Mouse (Mus musculus): ENCODE results near the gene Camta1.

Gene Camta1

GRCm38 (mm10) chr4:151104147-151104546 lies 757.5 kb downstream of the Camta1 start:
- DNase-seq = no peak

GRCm38 (mm10) chr4:151103646-151104045 lies 758.0 kb downstream of the Camta1 start:
- DNase-seq = no peak

GRCm38 (mm10) chr4:151097104-151097438 lies 764.6 kb downstream of the Camta1 start:
- no peak for DNase-seq

GRCm38 (mm10) chr4:151096334-151097103 lies 765.2 kb downstream of the Camta1 start:
- DNase-seq = no peak

GRCm38 (mm10) chr4:151095207-151095606 lies 766.5 kb downstream of the Camta1 start:
- peak in 1 of 2 experiments; percentile 8 for DNase-seq

- DNase-seq = no peak
These were observed 772.4 kb downstream of the Camta1 start, which contains the start of gene Gm13090 for GRCm38 (mm10) chr4:151089270-151089669. TSS of gene Gm13090 (plus strand) at chr4:151089570.

GRCm38 (mm10) chr4:151088819-151089218 lies 772.9 kb downstream of the Camta1 start:
- DNase-seq = no peak

- no peak for DNase-seq
These were observed 774.3 kb downstream of the Camta1 start for GRCm38 (mm10) chr4:151087358-151087757.

- DNase-seq = no peak
These were observed 778.6 kb downstream of the Camta1 start for GRCm38 (mm10) chr4:151083027-151083426.

GRCm38 (mm10) chr4:151081977-151082376 lies 779.7 kb downstream of the Camta1 start:
- DNase-seq = no peak

GRCm38 (mm10) chr4:151081355-151081754 lies 780.3 kb downstream of the Camta1 start:
- DNase-seq = no peak

GRCm38 (mm10) chr4:151074817-151075216 lies 786.9 kb downstream of the Camta1 start:
- DNase-seq = no peak

- DNase-seq = peak in 1 of 2 experiments; percentile 83
These were observed 788.5 kb downstream of the Camta1 start for GRCm38 (mm10) chr4:151073108-151073744.

GRCm38 (mm10) chr4:151070962-151071361 lies 790.7 kb downstream of the Camta1 start:
- no peak for DNase-seq

GRCm38 (mm10) chr4:151068751-151069150 lies 792.9 kb downstream of the Camta1 start:
- DNase-seq = no peak

GRCm38 (mm10) chr4:151059566-151059965 lies 802.1 kb downstream of the Camta1 start:
- no peak for DNase-seq

- no peak for DNase-seq
These were observed 803.0 kb downstream of the Camta1 start for GRCm38 (mm10) chr4:151058634-151059033.

GRCm38 (mm10) chr4:151057347-151058321 lies 804.0 kb downstream of the Camta1 start, which contains the start of gene Vamp3:
TSS of gene Vamp3 (minus strand) at chr4:151057963.
- peak; percentile 99 for DNase-seq

- DNase-seq = no peak
These were observed 810.5 kb downstream of the Camta1 start for GRCm38 (mm10) chr4:151051162-151051561.

- no peak for DNase-seq
These were observed 815.2 kb downstream of the Camta1 start for GRCm38 (mm10) chr4:151046524-151046923.

GRCm38 (mm10) chr4:151044944-151045570 lies 816.6 kb downstream of the Camta1 start:
- DNase-seq = no peak
